Mouse (Mus musculus) inflammation-experienced regulatory T-cells, adult 6 months (primary cell): ENCODE data around the gene Memo1. TPM values are rescaled to one million over a fixed set of nuclear protein-coding genes. Genes with fewer than 3 reads are reported as not detected.
"Not testable (repeated sequence)": the region's sequence is repeated elsewhere in the genome, so short reads cannot be mapped to it uniquely, and the experiment has no call there.

Experiments used
- ATAC-seq: one replicate; pipeline ENCODE4 v1.8.0; 2017
- polyA plus RNA-seq, 3 experiments: library from polyadenylated mRNA; unstranded; fragments of 100-300 nt; shearing (Covaris generic); gene quantifications; one replicate each; pipeline ENCODE4 v1.2.1; 2017

Gene Memo1
- 10 to 100 TPM; 37.6 to 61.9 (median 45.4) TPM for polyA plus RNA-seq

DNA sequence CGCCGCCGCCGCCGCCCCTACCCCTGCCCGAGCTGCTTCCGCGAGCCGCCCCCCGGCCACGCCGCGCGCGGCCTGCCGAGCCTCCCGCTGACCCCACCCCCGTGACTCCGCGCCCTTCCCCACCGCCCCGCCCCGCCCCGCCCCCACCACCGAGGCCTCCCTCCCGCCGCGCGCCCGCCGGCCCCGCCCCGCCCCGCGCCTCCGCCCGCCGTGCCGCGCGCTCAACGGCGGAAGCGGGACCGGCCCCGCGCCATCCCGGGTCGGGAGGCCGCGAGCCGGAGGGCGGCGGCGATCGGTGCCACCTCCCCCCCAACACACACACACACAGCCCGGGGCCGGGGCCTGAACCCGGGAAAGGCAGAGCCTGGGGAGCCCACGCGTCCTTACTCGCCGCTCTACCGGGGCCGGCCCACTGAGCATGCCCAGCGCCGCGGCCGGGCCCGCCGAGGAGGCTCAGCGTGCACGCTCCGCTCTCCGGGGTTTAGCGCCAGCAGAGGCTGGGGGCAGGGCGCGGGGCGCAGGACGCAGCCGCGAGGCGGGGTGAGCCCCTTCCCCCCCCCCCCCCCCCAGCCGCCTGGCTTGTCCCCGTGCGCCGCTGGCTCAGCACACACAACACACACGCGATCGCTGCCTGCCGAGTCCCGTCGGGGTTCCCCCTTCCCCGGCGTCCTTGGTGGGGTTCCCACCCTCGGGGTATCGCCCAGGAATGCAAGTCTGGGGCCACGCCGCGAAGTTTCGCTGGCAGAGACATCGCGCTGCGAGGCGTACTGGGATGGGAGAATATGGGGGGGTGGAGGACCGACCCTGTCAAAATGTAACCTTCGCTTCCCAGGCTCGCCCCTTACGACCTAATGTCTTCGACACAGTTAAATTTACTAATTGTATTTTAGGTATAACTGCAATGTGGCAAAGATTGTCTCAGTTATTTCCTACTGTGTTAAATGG lies at the start of gene Memo1:
Memo1 (minus strand) TSS at position 496 of the 945 bp plus-strand sequence.
- peak; percentile 52 for ATAC-seq

DNA sequence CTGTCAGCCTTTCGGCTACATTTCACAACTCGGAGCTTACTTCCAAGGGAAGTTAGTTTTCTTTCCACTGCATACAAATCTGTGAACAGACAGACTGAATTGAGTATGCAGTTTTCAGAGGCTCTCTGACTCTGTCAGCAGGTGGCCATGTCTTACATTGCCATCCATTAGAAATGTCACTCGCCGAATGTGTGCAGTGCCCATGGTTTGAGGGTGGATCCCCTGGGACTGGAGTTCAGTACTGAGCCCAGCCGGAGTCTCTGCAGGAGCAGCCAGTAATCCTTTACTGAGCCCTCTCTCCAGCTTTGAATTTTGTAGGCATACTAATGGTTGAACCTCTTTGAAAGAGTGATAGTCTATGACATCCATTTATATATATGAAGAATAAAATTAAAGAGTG lies 45.8 kb upstream of the Memo1 start:
- ATAC-seq: no peak

- ATAC-seq: peak; percentile 40
Measured at GRCm38 (mm10) chr17:74338937-74339804, 43.9 kb upstream of the Memo1 start, which contains the start of gene Spast. Spast (plus strand) TSS chr17:74338987.

DNA sequence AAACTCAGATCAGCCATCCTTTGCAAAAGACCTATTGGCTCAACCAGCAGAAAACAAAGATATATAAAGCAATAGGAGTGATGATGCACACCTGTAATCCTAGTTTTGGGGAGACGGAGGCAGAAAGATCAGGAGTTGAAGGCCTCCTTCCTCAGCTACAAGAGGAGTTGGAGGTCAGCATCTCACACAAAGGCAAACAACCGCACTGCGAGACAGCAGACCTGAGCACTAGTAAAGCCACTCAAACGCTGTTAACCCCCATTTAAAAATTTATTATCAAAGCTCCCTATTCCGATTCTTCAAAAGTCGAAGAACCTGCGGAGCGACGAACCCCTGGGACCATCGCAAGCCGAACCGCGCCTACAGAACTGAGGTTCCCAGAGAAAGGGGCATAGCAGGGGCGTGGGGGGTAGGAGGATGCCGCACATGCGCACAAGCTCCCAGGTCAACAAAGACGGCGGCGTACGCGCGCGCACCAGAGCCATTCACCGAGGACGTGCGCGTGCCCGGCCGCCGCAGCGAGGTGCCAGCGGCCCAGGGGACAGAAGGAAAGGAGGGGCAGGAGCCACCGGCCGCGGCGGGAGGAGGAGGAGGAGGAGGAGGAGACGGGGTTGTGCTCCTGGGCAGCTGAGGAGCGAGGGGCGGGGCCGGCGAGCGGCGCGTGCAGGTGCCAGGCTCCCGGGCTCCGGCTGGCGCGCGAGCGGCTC lies 43.1 kb upstream of the Memo1 start:
- ATAC-seq: peak; percentile 83

DNA sequence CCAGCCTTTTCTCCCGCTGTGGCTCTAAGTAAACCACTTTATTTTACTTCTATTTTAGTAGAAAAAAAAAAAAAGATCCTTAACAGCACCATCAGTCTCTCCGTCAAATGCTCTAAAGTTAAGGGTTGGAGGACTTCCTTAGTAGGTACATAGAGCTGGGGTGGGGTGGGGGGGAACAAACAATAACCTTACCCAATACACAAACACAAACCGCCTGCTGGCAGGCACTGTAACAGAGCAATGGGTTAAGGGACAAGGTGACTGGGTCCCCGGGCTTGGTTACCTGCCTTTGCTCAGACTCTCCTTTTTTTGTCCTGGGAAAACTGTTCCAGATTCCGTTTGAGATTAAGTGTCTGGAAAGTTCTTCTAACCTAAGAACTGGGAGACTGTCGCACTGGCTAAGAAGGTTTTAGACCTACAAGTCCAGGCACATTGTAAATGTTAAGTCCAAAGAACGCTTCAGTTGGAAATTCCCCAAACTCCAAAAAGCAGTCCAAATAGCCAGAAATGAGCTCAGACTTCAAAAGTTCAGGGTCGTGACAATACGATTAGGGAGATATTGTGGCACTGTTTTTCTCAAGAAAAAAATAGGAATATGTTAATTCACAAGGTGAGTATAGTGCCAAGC lies 35.8 kb upstream of the Memo1 start:
- ATAC-seq: no peak

DNA sequence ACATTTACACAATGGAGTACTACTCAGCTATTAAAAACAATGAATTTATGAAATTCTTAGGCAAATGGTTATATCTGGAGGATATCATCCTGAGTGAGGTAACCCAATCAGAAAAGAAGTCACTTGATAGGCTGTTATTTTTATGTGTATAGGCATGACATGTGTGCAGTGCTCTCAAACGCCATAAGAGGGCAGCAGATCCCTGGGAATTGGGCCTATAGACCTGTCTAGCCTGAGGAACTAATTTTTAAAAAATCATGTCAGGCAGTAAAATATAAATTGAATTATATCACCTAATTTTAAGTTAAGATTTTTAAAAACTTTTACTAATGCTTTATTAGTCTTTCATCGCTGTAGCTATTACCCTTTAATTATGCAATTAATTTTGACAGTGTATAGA lies 32.8 kb upstream of the Memo1 start:
- peak; percentile 68 for ATAC-seq

- ATAC-seq: not testable (repeated sequence)
Measured at GRCm38 (mm10) chr17:74327195-74327594, 31.9 kb upstream of the Memo1 start.

GRCm38 (mm10) chr17:74323844-74324243 lies 28.5 kb upstream of the Memo1 start, which contains the start of gene Dpy30:
Dpy30 (minus strand) TSS chr17:74323944.
- ATAC-seq: no peak

- ATAC-seq: no peak
Measured at GRCm38 (mm10) chr17:74322400-74323054, 27.2 kb upstream of the Memo1 start.

- no peak for ATAC-seq
Measured at GRCm38 (mm10) chr17:74318721-74319120, 23.4 kb upstream of the Memo1 start.

- peak; percentile 83 for ATAC-seq
Measured at GRCm38 (mm10) chr17:74316309-74316863, 21.1 kb upstream of the Memo1 start.

- ATAC-seq: peak; percentile 63
Measured at GRCm38 (mm10) chr17:74315445-74316308, 20.4 kb upstream of the Memo1 start.

GRCm38 (mm10) chr17:74306021-74306420 lies 10.7 kb upstream of the Memo1 start:
- no peak for ATAC-seq

- no peak for ATAC-seq
Measured at GRCm38 (mm10) chr17:74305616-74306015, 10.3 kb upstream of the Memo1 start.

GRCm38 (mm10) chr17:74304060-74304459 lies 8.7 kb upstream of the Memo1 start:
- ATAC-seq: no peak

- no peak for ATAC-seq
Measured at GRCm38 (mm10) chr17:74300089-74300488, 4.8 kb upstream of the Memo1 start.

DNA sequence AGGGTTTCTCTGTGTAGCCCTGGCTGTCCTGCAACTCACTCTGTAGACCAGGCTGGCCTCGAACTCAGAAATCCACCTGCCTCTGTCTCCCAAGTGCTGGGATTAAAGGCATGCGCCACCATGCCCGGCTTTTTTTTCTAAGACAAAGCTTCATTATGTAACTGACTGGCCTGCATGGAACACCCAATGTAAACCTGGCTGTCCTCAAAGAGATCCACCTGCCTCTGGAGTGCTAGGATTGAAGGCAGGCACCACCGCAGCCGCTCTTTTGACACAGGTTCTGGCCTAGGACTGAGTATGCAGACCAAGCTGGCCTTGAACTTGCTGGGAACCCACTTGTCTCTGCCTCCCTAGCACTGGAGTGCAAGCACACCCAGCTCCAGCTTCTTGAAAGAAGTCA lies 1.7 kb upstream of the Memo1 start:
- not testable (repeated sequence) for ATAC-seq

DNA sequence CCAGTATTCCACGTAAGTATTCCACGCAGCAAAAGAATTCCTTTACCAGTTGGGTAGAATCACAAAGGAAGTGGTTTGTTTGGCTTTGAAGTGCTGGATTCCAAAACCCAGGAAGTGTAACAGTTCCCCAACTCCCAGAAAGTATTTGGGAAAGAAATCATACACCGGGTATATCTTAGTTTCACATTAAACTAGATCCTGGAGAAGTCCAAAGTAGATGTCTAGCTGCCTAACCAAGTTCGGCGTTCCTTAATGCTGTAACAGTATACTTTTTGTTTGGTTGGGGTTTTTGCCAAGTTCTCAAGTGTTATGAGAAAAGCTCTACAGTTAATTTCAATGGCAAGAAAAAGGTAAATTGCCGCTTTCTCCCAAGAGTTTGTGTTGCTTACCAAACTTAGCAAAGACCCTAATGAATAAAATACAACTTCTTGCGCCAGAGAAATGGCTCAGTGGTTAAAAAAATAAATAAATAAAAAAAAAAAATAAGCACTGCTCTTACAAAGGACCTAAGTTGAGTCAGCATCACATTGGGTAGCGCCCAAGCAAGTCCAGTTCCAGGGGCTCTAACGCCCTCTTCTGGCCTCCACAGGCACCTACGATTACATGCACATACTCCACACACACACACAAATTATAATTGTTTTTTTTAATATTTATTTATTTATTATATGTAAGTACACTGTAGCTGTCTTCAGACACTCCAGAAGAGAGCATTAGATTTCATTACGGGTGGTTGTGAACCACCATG lies 929 bp upstream of the Memo1 start:
- no peak for ATAC-seq

DNA sequence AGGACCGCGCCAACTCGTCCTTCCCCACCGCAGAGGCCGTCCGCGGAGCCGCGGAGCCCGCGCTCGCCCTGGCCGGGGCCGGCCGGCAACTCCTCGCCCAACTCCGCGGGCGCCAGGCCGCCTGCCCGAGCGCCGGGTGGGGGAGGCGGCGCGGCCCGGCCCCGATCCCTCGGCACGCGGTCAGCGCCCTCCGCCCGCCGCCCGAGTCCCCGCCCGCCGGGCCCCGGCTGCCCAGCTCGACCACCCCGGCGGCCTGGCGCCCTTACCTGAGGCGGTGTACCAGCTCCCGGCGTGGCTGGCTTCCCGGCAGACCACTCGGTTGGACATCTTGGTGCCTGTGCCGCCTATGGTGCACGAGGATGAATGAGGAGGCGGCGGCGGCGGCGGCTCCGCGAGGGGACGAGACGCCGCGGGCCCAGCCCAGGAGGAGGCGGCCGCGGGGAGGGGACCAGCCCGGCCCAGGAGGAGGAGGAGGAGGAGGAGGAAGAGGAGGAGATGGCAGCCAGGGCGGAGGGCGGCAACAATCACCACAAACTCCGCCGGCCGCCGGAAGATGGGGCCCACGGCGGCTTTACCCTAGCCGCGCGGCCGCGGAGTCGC lies 795 bp downstream of the Memo1 start:
- peak; percentile 66 for ATAC-seq
